Mouse (Mus musculus): ENCODE data around the gene Hist2h2be.
"Not testable (repeated sequence)": the region's sequence is repeated elsewhere in the genome, so short reads cannot be mapped to it uniquely, and the experiment has no call there.

Gene Hist2h2be

GRCm38 (mm10) chr3:96238954-96239793 is 18.3 kb downstream of the Hist2h2be start, which contains the start of gene Hist2h3c2:
Hist2h3c2 (minus strand) TSS chr3:96239127.
- not testable (repeated sequence) for DNase-seq (ENCODE audit: low read depth, low spot score)

- DNase-seq (ENCODE audit: low read depth, low spot score): peak; percentile 58
Observed at GRCm38 (mm10) chr3:96239949-96240798, 19.3 kb downstream of the Hist2h2be start, which contains the start of gene Hist2h2aa2. Hist2h2aa2 (minus strand) TSS chr3:96240276.

GRCm38 (mm10) chr3:96240799-96241197 is 19.9 kb downstream of the Hist2h2be start:
- DNase-seq (ENCODE audit: low read depth, low spot score): no peak

GRCm38 (mm10) chr3:96243921-96244572 is 23.1 kb downstream of the Hist2h2be start:
- peak; percentile 32 for DNase-seq (ENCODE audit: low read depth, low spot score)

GRCm38 (mm10) chr3:96245003-96245886 is 24.3 kb downstream of the Hist2h2be start, which contains the start of gene Hist2h2aa1:
Hist2h2aa1 (plus strand) TSS chr3:96245497.
- peak; percentile 77 for DNase-seq (ENCODE audit: low read depth, low spot score)

- not testable (repeated sequence) for DNase-seq (ENCODE audit: low read depth, low spot score)
Observed at GRCm38 (mm10) chr3:96246018-96246417, 25.1 kb downstream of the Hist2h2be start.

- not testable (repeated sequence) for DNase-seq (ENCODE audit: low read depth, low spot score)
Observed at GRCm38 (mm10) chr3:96246427-96246856, 25.5 kb downstream of the Hist2h2be start, which contains the start of gene Hist2h3c1. Hist2h3c1 (plus strand) TSS chr3:96246685.

- peak; percentile 41 for DNase-seq (ENCODE audit: low read depth, low spot score)
Observed at GRCm38 (mm10) chr3:96247356-96248140, 26.6 kb downstream of the Hist2h2be start.

- peak; percentile 40 for DNase-seq (ENCODE audit: low read depth, low spot score)
Observed at GRCm38 (mm10) chr3:96248141-96249033, 27.5 kb downstream of the Hist2h2be start.

- DNase-seq (ENCODE audit: low read depth, low spot score): no peak
Observed at GRCm38 (mm10) chr3:96249034-96249345, 28.1 kb downstream of the Hist2h2be start.

GRCm38 (mm10) chr3:96250890-96251289 is 30.0 kb downstream of the Hist2h2be start:
- DNase-seq (ENCODE audit: low read depth, low spot score): no peak

- no peak for DNase-seq (ENCODE audit: low read depth, low spot score)
Observed at GRCm38 (mm10) chr3:96251787-96252186, 30.9 kb downstream of the Hist2h2be start.

GRCm38 (mm10) chr3:96254683-96255355 is 33.9 kb downstream of the Hist2h2be start:
- no peak for DNase-seq (ENCODE audit: low read depth, low spot score)

GRCm38 (mm10) chr3:96255926-96256593 is 35.1 kb downstream of the Hist2h2be start:
- DNase-seq (ENCODE audit: low read depth, low spot score): no peak

GRCm38 (mm10) chr3:96257190-96257589 is 36.3 kb downstream of the Hist2h2be start:
- DNase-seq (ENCODE audit: low read depth, low spot score): no peak

GRCm38 (mm10) chr3:96260220-96260619 is 39.3 kb downstream of the Hist2h2be start:
- peak; percentile 52 for DNase-seq (ENCODE audit: low read depth, low spot score)

- DNase-seq (ENCODE audit: low read depth, low spot score): peak; percentile 58
Observed at GRCm38 (mm10) chr3:96261623-96262022, 40.7 kb downstream of the Hist2h2be start.
